Mouse (Mus musculus) lung, postnatal 0 days (tissue): Measurements from ENCODE around the gene Mn1.

ENCODE experiments used
- CTCF ChIP-seq: IDR thresholded peaks from 2 replicates; pipeline ENCODE4 v1.5.1; 2016; ENCODE audit warnings: antibody characterized with exemption, mild to moderate bottlenecking
- EP300 ChIP-seq: IDR thresholded peaks from 2 replicates; pipeline ENCODE4 v1.6.1; 2016; ENCODE audit warnings: antibody characterized with exemption, mild to moderate bottlenecking, control low read depth

DNA sequence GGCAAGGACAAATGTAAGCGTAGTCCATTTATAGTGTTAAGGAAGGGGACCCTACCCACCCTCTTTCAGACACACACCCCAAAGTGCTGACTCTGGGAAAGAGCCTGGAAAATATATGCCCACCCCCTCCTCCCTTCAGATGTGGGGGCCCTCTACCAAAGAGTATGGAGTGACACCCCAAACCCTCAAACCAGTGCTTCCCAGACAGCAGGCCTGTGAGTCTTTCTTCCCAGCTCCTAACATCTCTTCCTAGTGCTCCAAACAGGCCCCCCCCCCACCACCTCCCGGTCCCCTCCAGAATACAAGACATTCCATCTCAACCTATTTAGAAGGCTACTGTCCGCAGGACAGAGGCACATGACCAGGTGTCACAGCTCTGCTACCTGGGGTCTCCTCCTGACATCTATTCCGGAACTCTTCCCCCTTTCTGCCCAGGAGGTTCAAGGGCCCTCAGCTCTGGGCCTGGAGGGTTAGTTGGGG lies 2.4 kb upstream of the Mn1 start:
- no peak for TF ChIP-seq CTCF
- TF ChIP-seq EP300 = no peak
